Mouse (Mus musculus) cortical plate, adult 2 months (tissue): ENCODE measurements around the gene Ptprn2.

Source experiments
- CTCF ChIP-seq: fragments of 200-500 bp; IDR thresholded peaks from 2 replicates; pipeline ENCODE4 v1.5.1; 2011; ENCODE audit warnings: mild to moderate bottlenecking, control low read depth, low read length; ENCODE audit not compliant: insufficient read depth; ENCODE audit errors: extremely low read depth
- POLR2A ChIP-seq: fragments of 200-500 bp; IDR thresholded peaks from 2 replicates; pipeline ENCODE4 v1.6.1; 2011; ENCODE audit warnings: mild to moderate bottlenecking, low read length, control low read depth; ENCODE audit not compliant: insufficient read depth; ENCODE audit errors: extremely low read depth

DNA sequence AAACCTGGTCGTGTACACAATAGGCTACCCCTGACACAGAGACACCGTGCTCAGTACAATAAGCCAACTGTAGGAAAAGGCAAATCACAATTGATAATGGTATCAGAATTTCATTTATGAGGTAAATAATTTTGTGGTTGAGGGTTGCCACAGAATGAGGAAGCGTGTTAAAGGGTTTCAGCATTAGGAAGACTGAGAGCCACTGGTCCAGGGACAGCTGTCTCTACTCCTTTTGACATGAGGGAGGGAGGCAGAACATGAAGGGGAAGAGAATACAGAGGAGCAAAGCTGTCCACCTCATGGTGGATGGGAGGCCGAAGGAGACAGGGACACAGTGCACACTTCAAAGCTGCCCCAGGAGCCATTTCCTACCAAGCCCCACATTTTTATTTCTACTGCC, 97.3 kb downstream of the Ptprn2 start:
- TF ChIP-seq CTCF (no peak), POLR2A (no peak)
